Mouse (Mus musculus): ENCODE data around the gene Rpgrip1l.

GRCm38 (mm10) chr8:91176176-91176575 is 136.9 kb downstream of the Rpgrip1l start:
- TF ChIP-seq CTCF (IDR thresholded peaks at IDR 0.05; ENCODE audit: borderline replicate concordance, control insufficient read depth, extremely low read depth, insufficient read depth, low read length, poor library complexity) (no peak), POLR2A (IDR thresholded peaks at IDR 0.05; ENCODE audit: control insufficient read depth, extremely low read depth, insufficient read depth, low read length, poor library complexity) (no peak)
